Mouse (Mus musculus) skeletal muscle tissue, adult 2 months (tissue): ENCODE data around the gene Mrps27.
A peak's percentile ranks its signal among the peaks of the same experiment; 100 is the strongest.

Experiments used
- DNase-seq: peaks from one replicate; pipeline ENCODE4 v3.0.0-alpha.2; 2012; ENCODE audit warnings: low read depth, low spot score

Mrps27 gene

GRCm38 (mm10) chr13:99387901-99388811 is 43.6 kb downstream of the Mrps27 start:
- no peak for DNase-seq

- DNase-seq, result peak; percentile 74
Observed at GRCm38 (mm10) chr13:99391417-99391816, 46.8 kb downstream of the Mrps27 start.

GRCm38 (mm10) chr13:99393128-99393527 is 48.5 kb downstream of the Mrps27 start:
- DNase-seq, result no peak

GRCm38 (mm10) chr13:99394694-99395093 is 50.1 kb downstream of the Mrps27 start:
- DNase-seq, result no peak

- no peak for DNase-seq
Observed at GRCm38 (mm10) chr13:99395531-99395930, 50.9 kb downstream of the Mrps27 start.

GRCm38 (mm10) chr13:99397228-99397627 is 52.6 kb downstream of the Mrps27 start:
- no peak for DNase-seq

GRCm38 (mm10) chr13:99398149-99398701 is 53.6 kb downstream of the Mrps27 start:
- DNase-seq, result no peak

- no peak for DNase-seq
Observed at GRCm38 (mm10) chr13:99399373-99399772, 54.8 kb downstream of the Mrps27 start.

- no peak for DNase-seq
Observed at GRCm38 (mm10) chr13:99409216-99409615, 64.6 kb downstream of the Mrps27 start.

GRCm38 (mm10) chr13:99410611-99411515 is 66.3 kb downstream of the Mrps27 start:
- DNase-seq, result no peak

- no peak for DNase-seq
Observed at GRCm38 (mm10) chr13:99411761-99412160, 67.2 kb downstream of the Mrps27 start.

GRCm38 (mm10) chr13:99412477-99413080 is 68.0 kb downstream of the Mrps27 start:
- DNase-seq, result peak; percentile 60

- no peak for DNase-seq
Observed at GRCm38 (mm10) chr13:99413481-99414351, 69.1 kb downstream of the Mrps27 start.

GRCm38 (mm10) chr13:99414352-99414742 is 69.8 kb downstream of the Mrps27 start:
- DNase-seq, result no peak

- DNase-seq, result no peak
Observed at GRCm38 (mm10) chr13:99416601-99417000, 72.0 kb downstream of the Mrps27 start.

GRCm38 (mm10) chr13:99423581-99423980 is 79.0 kb downstream of the Mrps27 start:
- DNase-seq, result no peak

GRCm38 (mm10) chr13:99433068-99434008 is 88.8 kb downstream of the Mrps27 start:
- DNase-seq, result no peak

- no peak for DNase-seq
Observed at GRCm38 (mm10) chr13:99434494-99434893, 89.9 kb downstream of the Mrps27 start.

GRCm38 (mm10) chr13:99437051-99437450 is 92.5 kb downstream of the Mrps27 start:
- DNase-seq, result no peak
